Mouse (Mus musculus) stomach, embryonic 15.5 days (tissue): ENCODE measurements around the gene Barhl2. TPM values are rescaled to one million over a fixed set of nuclear protein-coding genes. Genes with fewer than 3 reads are reported as not detected.
A peak's percentile ranks its signal among the peaks of the same experiment; 100 is the strongest.

Source experiments
- ATAC-seq: fragments of 200-750 bp; cut with Nextera tagmentation; 2 replicates; pipeline ENCODE4 v1.8.0; 2017; ENCODE audit warnings: low read depth, moderate number of reproducible peaks, moderate TSS enrichment; ENCODE audit not compliant: insufficient read depth, low FRiP score
- H3K27ac ChIP-seq: fragments of 300-500 bp; sonication (generic); 2 replicates; pipeline ENCODE4 v1.5.1; 2015; ENCODE audit warnings: mild to moderate bottlenecking, inconsistent platforms
- H3K27me3 ChIP-seq: fragments of 300-500 bp; sonication (generic); replicated peaks from 2 replicates; pipeline ENCODE4 v1.6.1; 2015; ENCODE audit warnings: inconsistent platforms
- H3K36me3 ChIP-seq: fragments of 300-500 bp; sonication (generic); 2 replicates; pipeline ENCODE4 v1.6.1; 2015; ENCODE audit warnings: inconsistent platforms
- H3K4me1 ChIP-seq: fragments of 300-500 bp; sonication (generic); 2 replicates; pipeline ENCODE4 v1.6.1; 2015; ENCODE audit warnings: inconsistent platforms
- H3K4me2 ChIP-seq: fragments of 300-500 bp; sonication (generic); 2 replicates; pipeline ENCODE4 v1.6.1; 2015; ENCODE audit warnings: mild to moderate bottlenecking, inconsistent platforms
- H3K4me3 ChIP-seq: fragments of 300-500 bp; sonication (generic); replicated peaks from 2 replicates; pipeline ENCODE4 v1.5.1; 2015; ENCODE audit warnings: inconsistent platforms
- H3K9ac ChIP-seq: fragments of 300-500 bp; sonication (generic); 2 replicates; pipeline ENCODE4 v1.6.1; 2015; ENCODE audit warnings: inconsistent platforms
- H3K9me3 ChIP-seq: fragments of 300-500 bp; sonication (generic); 2 replicates; pipeline ENCODE4 v1.6.1; 2016; ENCODE audit warnings: inconsistent platforms
- WGBS: fragments of 180-500 bp; shearing (Covaris S2); methylation state at CpG from one replicate; pipeline ENCODE4 v1.1.7; 2015; 5-methylcytosine and 5-hydroxymethylcytosine counted together
- polyA plus RNA-seq: library from polyadenylated mRNA; unstranded; fragments of >200 nt; fragmentation: Nextera tagmentation; extraction: Ambion mirVana; gene quantifications from 2 replicates; pipeline ENCODE4 v1.2.1, GENCODE M21; 2015

Barhl2 gene
- polyA plus RNA-seq, 1 experiment from 2014 or later: not detected

- H3K4me1 ChIP-seq: peaks cover 15% of the 10 kb centered on the region
- peaks cover 98% of the 10 kb centered on the region for H3K27me3 ChIP-seq
- no peak overlapping the region for H3K9ac ChIP-seq
- ATAC-seq: no peak
- WGBS: 7% methylated on average over 3 of the region's 3 CpGs
- no peaks in the 10 kb centered on the region for H3K9me3 ChIP-seq
- no peak overlapping the region for H3K27ac ChIP-seq
- no peak overlapping the region for H3K4me2 ChIP-seq
- H3K36me3 ChIP-seq: no peaks in the 10 kb centered on the region
- no peak overlapping the region for H3K4me3 ChIP-seq
Observed at GRCm38 (mm10) chr5:106461431-106461830, 3.5 kb upstream of the Barhl2 start.

- 2% methylated on average over 17 of the region's 17 CpGs for WGBS
Observed at GRCm38 (mm10) chr5:106460535-106460934, 2.6 kb upstream of the Barhl2 start.

GRCm38 (mm10) chr5:106460001-106460511, 2.1 kb upstream of the Barhl2 start:
- no peak for ATAC-seq

More at GRCm38 (mm10) chr5:106460535-106460934, 2.6 kb upstream of the Barhl2 start:
- H3K27me3 ChIP-seq: peaks cover 96% of the 10 kb centered on the region
- no peak for ATAC-seq
- H3K4me1 ChIP-seq: peaks cover 15% of the 10 kb centered on the region
- H3K9ac ChIP-seq: no peak overlapping the region
- no peak overlapping the region for H3K4me2 ChIP-seq
- no peak overlapping the region for H3K27ac ChIP-seq
- H3K36me3 ChIP-seq: no peaks in the 10 kb centered on the region
- H3K4me3 ChIP-seq: no peak overlapping the region
- H3K9me3 ChIP-seq: no peaks in the 10 kb centered on the region

GRCm38 (mm10) chr5:106459120-106459641, 1.2 kb upstream of the Barhl2 start:
- H3K4me1 ChIP-seq: peaks cover 15% of the 10 kb centered on the region
- peak overlapping the region; percentile 44; the same call in 1 of the 2 replicates for H3K4me3 ChIP-seq
- 2% methylated on average over 31 of the region's 31 CpGs for WGBS
- no peaks in the 10 kb centered on the region for H3K36me3 ChIP-seq
- H3K27ac ChIP-seq: no peak overlapping the region
- no peaks in the 10 kb centered on the region for H3K9me3 ChIP-seq
- peaks cover 96% of the 10 kb centered on the region for H3K27me3 ChIP-seq
- H3K9ac ChIP-seq: no peak overlapping the region
- peak overlapping the region; percentile 92 for H3K4me2 ChIP-seq
- ATAC-seq: no peak

More at GRCm38 (mm10) chr5:106460001-106460511, 2.1 kb upstream of the Barhl2 start:
- 2% methylated on average over 22 of the region's 22 CpGs for WGBS
- H3K9me3 ChIP-seq: no peaks in the 10 kb centered on the region
- H3K4me2 ChIP-seq: no peak overlapping the region
- H3K27me3 ChIP-seq: peaks cover 96% of the 10 kb centered on the region
- H3K4me3 ChIP-seq: no peak overlapping the region
- no peak overlapping the region for H3K9ac ChIP-seq
- H3K36me3 ChIP-seq: no peaks in the 10 kb centered on the region
- H3K4me1 ChIP-seq: peaks cover 15% of the 10 kb centered on the region
- H3K27ac ChIP-seq: no peak overlapping the region

- WGBS: under 1% methylated on average over 51 of the region's 68 CpGs
- ATAC-seq: peak; percentile 76
- Histone ChIP-seq H3K9ac (no peak overlapping the region), H3K27me3 (peaks cover 96% of the 10 kb centered on the region), H3K9me3 (no peaks in the 10 kb centered on the region), H3K4me3 (peak overlapping the region; percentile 44), H3K27ac (no peak overlapping the region), H3K4me2 (peak overlapping the region; percentile 92), H3K4me1 (peaks cover 15% of the 10 kb centered on the region), H3K36me3 (no peaks in the 10 kb centered on the region)
Observed at GRCm38 (mm10) chr5:106458477-106459119, 632 bp upstream of the Barhl2 start.

GRCm38 (mm10) chr5:106457111-106457925, 648 bp downstream of the Barhl2 start:
- Histone ChIP-seq H3K27me3 (peaks cover 90% of the 10 kb centered on the region), H3K4me3 (no peak overlapping the region; the same call in 1 of the 2 replicates), H3K36me3 (no peaks in the 10 kb centered on the region), H3K9ac (no peak overlapping the region), H3K4me1 (peaks cover 15% of the 10 kb centered on the region), H3K9me3 (no peaks in the 10 kb centered on the region), H3K27ac (no peak overlapping the region), H3K4me2 (no peak overlapping the region; the same call in 1 of the 2 replicates)
- no peak for ATAC-seq
- under 1% methylated on average over 63 of the region's 63 CpGs for WGBS

GRCm38 (mm10) chr5:106455984-106456383, 2.0 kb downstream of the Barhl2 start:
- H3K4me3 ChIP-seq: no peak overlapping the region
- H3K27ac ChIP-seq: no peak overlapping the region
- H3K4me2 ChIP-seq: no peak overlapping the region
- H3K4me1 ChIP-seq: peaks cover 15% of the 10 kb centered on the region
- H3K9ac ChIP-seq: no peak overlapping the region
- no peaks in the 10 kb centered on the region for H3K36me3 ChIP-seq
- no peaks in the 10 kb centered on the region for H3K9me3 ChIP-seq
- ATAC-seq: no peak
- 7% methylated on average over 7 of the region's 7 CpGs for WGBS
- peaks cover 87% of the 10 kb centered on the region for H3K27me3 ChIP-seq

GRCm38 (mm10) chr5:106455106-106455920, 2.7 kb downstream of the Barhl2 start:
- H3K4me3 ChIP-seq: no peak overlapping the region
- no peaks in the 10 kb centered on the region for H3K9me3 ChIP-seq
- ATAC-seq: no peak
- peaks cover 87% of the 10 kb centered on the region for H3K27me3 ChIP-seq
- H3K27ac ChIP-seq: no peak overlapping the region
- H3K9ac ChIP-seq: no peak overlapping the region
- H3K4me1 ChIP-seq: peaks cover 15% of the 10 kb centered on the region
- no peak overlapping the region for H3K4me2 ChIP-seq
- WGBS: 3% methylated on average over 17 of the region's 17 CpGs
- H3K36me3 ChIP-seq: no peaks in the 10 kb centered on the region

GRCm38 (mm10) chr5:106454411-106455105, 3.4 kb downstream of the Barhl2 start:
- Histone ChIP-seq H3K27ac (no peak overlapping the region), H3K9me3 (no peaks in the 10 kb centered on the region), H3K36me3 (no peaks in the 10 kb centered on the region), H3K9ac (no peak overlapping the region), H3K4me1 (peaks cover 15% of the 10 kb centered on the region), H3K4me3 (no peak overlapping the region), H3K27me3 (peaks cover 87% of the 10 kb centered on the region), H3K4me2 (no peak overlapping the region)
- no peak for ATAC-seq
- WGBS: 3% methylated on average over 9 of the region's 9 CpGs

GRCm38 (mm10) chr5:106453886-106454321, 4.1 kb downstream of the Barhl2 start:
- Histone ChIP-seq H3K9ac (no peak overlapping the region), H3K4me3 (no peak overlapping the region), H3K27me3 (peaks cover 87% of the 10 kb centered on the region), H3K4me2 (peak overlapping the region; percentile 14; the same call in 1 of the 2 replicates), H3K36me3 (no peaks in the 10 kb centered on the region), H3K4me1 (peaks cover 11% of the 10 kb centered on the region), H3K27ac (no peak overlapping the region), H3K9me3 (no peaks in the 10 kb centered on the region)
- ATAC-seq: no peak
- 1% methylated on average over 13 of the region's 13 CpGs for WGBS
